Mouse (Mus musculus) spleen, postnatal 4 days (tissue): ENCODE data around the gene Gm9999.
"Not testable (repeated sequence)": the region's sequence is repeated elsewhere in the genome, so short reads cannot be mapped to it uniquely, and the experiment has no call there.

Experiments used
- DNase-seq, 2 experiments: peaks; one replicate each; pipeline ENCODE4 v3.0.0; 2022; ENCODE audit warnings: low spot score in 2 of 2

Gm9999 gene

DNA sequence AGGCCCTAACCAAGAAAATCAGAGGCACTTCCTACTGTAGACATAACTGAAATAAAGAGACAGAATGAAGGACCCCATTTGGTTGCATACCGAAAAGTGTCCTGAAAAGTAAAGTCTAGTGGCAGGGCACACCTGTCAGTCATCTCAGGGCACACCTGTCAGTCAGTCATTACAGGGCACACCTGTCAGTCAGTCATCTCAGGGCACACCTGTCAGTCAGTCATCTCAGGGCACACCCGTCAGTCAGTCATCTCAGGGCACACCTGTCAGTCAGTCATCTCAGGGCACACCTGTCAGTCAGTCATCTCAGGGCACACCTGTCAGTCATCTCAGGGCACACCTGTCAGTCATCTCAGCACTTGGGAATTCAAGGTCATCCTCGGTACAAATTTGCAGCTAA lies 43.5 kb downstream of the Gm9999 start:
- not testable (repeated sequence) for DNase-seq

DNA sequence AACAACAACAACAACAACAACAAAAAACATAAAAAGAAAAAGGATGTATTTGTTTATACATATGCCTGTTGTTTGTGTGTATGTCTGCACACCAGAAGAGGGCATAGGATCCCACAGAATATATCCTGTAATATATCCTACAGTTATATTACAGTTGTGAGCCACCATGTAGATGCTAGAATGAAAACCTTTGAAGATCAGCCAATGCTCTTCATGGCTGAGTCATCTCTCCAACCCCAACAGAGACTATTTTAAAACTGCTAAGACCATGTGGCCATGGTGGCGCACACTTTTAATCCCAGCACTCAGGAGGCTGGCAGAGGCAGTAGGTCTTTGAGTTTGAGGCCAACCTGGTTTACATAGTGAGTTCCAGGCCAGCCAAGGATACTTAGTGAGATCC lies 44.1 kb downstream of the Gm9999 start:
- no peak for DNase-seq

DNA sequence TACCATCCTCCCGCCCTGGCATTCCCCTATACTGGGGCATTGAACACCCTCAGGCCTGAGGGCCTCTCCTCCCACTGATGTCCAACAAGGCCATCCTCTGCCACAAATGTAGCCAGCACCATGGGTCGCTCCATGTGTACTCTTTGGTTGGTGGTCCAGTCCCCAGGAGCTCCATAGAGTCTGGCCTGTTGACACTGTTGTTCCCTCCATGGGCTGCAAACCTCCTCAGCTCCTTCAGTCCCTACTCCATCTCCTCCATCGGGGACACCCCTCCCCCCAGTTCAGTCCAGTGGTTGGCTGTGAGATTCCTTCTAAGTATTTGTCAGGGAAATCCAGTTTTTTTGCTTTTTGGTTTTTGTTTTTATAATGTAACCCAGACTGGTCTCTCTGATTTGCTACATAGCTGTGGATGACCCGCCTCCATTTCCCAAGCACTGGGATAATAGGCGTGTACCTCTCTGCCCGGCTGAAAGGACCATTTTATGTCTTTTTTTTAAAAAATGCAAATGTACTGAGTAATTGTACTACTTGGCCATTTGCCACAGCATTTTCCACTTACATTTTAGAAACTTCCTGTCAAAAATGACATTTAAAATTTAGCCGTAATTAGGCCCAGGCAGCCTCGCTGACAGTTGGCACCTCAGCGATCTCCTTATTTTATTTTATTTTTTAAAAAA lies 47.3 kb downstream of the Gm9999 start:
- DNase-seq: no peak

DNA sequence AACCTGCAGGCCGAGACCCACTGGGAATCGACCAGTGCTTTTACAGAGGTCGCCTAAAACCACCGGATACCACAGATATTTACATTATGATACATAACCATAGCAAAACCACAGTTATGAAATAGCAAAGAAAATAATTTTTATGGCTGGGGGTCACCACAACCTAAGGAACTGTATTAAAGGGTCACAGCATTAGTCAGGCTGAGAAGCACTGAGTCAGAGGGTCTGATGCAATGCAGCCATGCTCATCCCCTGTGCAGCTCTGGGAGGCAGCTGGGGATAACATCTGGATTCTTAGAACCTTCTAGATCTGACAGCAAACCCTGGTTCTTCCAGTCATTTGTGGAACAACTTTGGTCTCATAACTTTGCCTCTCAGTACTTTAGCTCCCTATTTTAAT lies 48.0 kb downstream of the Gm9999 start:
- DNase-seq: no peak

DNA sequence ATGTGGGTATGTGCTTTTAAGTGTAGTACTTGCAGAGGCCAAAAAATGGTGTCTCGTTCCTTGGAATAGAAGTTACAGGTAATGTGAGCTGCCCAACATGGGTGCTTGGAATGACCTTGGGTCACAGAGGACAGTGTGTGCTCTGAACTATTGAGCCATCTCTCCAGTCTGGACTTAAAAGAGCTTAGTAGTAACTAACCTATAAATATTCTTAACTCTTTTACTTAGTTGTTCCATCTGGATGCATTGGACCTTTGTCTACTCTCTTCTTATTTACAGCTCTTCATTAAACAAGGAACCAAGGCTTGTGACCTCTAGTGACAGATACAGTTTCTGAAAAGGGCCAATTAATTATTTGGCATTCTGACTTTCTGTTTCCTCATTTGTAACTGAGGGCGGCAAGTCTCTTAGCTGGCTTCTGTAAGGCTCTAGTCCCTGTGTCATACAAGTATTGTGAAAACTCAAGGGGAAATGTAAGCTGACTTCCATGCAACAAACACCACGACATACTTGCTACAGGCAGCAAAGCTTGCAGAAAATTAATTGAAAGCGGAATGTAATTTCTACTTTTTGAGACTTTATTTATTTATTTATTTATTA lies 51.5 kb downstream of the Gm9999 start:
- no peak for DNase-seq

DNA sequence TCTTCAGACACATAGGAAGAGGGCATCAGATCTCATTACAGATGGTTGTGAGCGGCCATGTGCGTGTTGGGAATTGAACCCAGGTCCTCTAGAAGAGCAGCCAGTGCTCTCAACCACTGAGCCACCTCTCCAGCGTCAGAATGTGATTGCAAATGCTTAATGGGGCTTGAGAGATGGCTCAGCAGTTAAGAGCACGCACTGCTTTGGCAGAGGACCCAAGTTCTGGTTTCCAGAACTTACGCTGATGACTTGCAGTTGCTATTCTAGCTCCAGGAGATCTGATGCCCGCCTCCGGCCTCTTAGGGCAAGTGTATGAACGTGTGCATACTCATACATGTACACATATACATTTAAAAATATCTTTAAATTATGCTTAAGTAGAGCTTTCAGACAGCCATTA lies 52.0 kb downstream of the Gm9999 start:
- DNase-seq: no peak
